Mouse (Mus musculus) embryonic facial prominence, embryonic 15.5 days (tissue): ENCODE results near the gene Neu4. TPM values are rescaled to one million over a fixed set of nuclear protein-coding genes. Genes with fewer than 3 reads are reported as not detected.
"Not testable (repeated sequence)": the region's sequence is repeated elsewhere in the genome, so short reads cannot be mapped to it uniquely, and the experiment has no call there.

Source experiments
- ATAC-seq: fragments of 200-750 bp; cut with Nextera tagmentation; 2 replicates; pipeline ENCODE4 v1.8.0; 2017; ENCODE audit warnings: low read depth, moderate TSS enrichment; ENCODE audit not compliant: insufficient number of reproducible peaks, low FRiP score, low TSS enrichment
- H3K27ac ChIP-seq: fragments of 300-500 bp; sonication (generic); replicated peaks from 2 replicates; pipeline ENCODE4 v1.5.1; 2015; ENCODE audit warnings: mild to moderate bottlenecking, inconsistent platforms
- H3K27me3 ChIP-seq: fragments of 300-500 bp; sonication (generic); 2 replicates; pipeline ENCODE4 v1.6.1; 2015; ENCODE audit warnings: inconsistent platforms
- H3K36me3 ChIP-seq: fragments of 300-500 bp; sonication (generic); 2 replicates; pipeline ENCODE4 v1.6.1; 2015; ENCODE audit warnings: mild to moderate bottlenecking, inconsistent platforms
- H3K4me1 ChIP-seq: fragments of 300-500 bp; sonication (generic); 2 replicates; pipeline ENCODE4 v1.6.1; 2015; ENCODE audit warnings: inconsistent platforms
- H3K4me2 ChIP-seq: fragments of 300-500 bp; sonication (generic); replicated peaks from 2 replicates; pipeline ENCODE4 v1.6.1; 2015; ENCODE audit warnings: mild to moderate bottlenecking, inconsistent platforms
- H3K4me3 ChIP-seq: fragments of 300-500 bp; sonication (generic); replicated peaks from 2 replicates; pipeline ENCODE4 v1.5.1; 2015; ENCODE audit warnings: mild to moderate bottlenecking, inconsistent platforms
- H3K9ac ChIP-seq: fragments of 300-500 bp; sonication (generic); 2 replicates; pipeline ENCODE4 v1.6.1; 2015; ENCODE audit warnings: inconsistent platforms
- H3K9me3 ChIP-seq: fragments of 300-500 bp; sonication (generic); replicated peaks from 2 replicates; pipeline ENCODE4 v1.6.1; 2016; ENCODE audit warnings: inconsistent platforms
- WGBS: fragments of 180-500 bp; shearing (Covaris S2); methylation state at CpG from one replicate; pipeline ENCODE4 v1.1.7; 2015; 5-methylcytosine and 5-hydroxymethylcytosine counted together
- polyA plus RNA-seq: library from polyadenylated mRNA; unstranded; fragments of >200 nt; fragmentation: Nextera tagmentation; extraction: Ambion mirVana; gene quantifications from 2 replicates; pipeline ENCODE4 v1.2.1, GENCODE M21; 2015

Neu4 gene
- polyA plus RNA-seq, 1 experiment from 2014 or later, result not detected

GRCm38 (mm10) chr1:94008826-94009225, 11.4 kb upstream of the Neu4 start:
- H3K4me1 ChIP-seq, H3K36me3 ChIP-seq, H3K4me3 ChIP-seq, H3K9ac ChIP-seq, H3K27ac ChIP-seq, H3K27me3 ChIP-seq, ATAC-seq, H3K4me2 ChIP-seq, H3K9me3 ChIP-seq: not testable (repeated sequence)
- WGBS, result 45% methylated on average over 14 of the region's 19 CpGs

GRCm38 (mm10) chr1:94011643-94012042, 8.6 kb upstream of the Neu4 start:
- no peaks in the 10 kb centered on the region for H3K9me3 ChIP-seq
- H3K27me3 ChIP-seq, result no peaks in the 10 kb centered on the region
- ATAC-seq, result no peak
- no peaks in the 10 kb centered on the region for H3K4me1 ChIP-seq
- no peak overlapping the region for H3K4me3 ChIP-seq
- no peak overlapping the region for H3K27ac ChIP-seq
- 61% methylated on average over 3 of the region's 3 CpGs for WGBS
- H3K4me2 ChIP-seq, result no peak overlapping the region
- no peak overlapping the region for H3K9ac ChIP-seq
- no peaks in the 10 kb centered on the region for H3K36me3 ChIP-seq

GRCm38 (mm10) chr1:94027506-94028108, 7.4 kb downstream of the Neu4 start:
- no peaks in the 10 kb centered on the region for H3K27me3 ChIP-seq
- H3K9me3 ChIP-seq, result no peaks in the 10 kb centered on the region
- no peak overlapping the region for H3K27ac ChIP-seq
- no peak for ATAC-seq
- no peak overlapping the region for H3K9ac ChIP-seq
- H3K4me1 ChIP-seq, result no peaks in the 10 kb centered on the region
- H3K4me3 ChIP-seq, result no peak overlapping the region
- H3K4me2 ChIP-seq, result no peak overlapping the region
- WGBS, result 74% methylated on average over 12 of the region's 12 CpGs
- no peaks in the 10 kb centered on the region for H3K36me3 ChIP-seq

GRCm38 (mm10) chr1:94028741-94029140, 8.5 kb downstream of the Neu4 start:
- no peak overlapping the region for H3K4me3 ChIP-seq
- no peaks in the 10 kb centered on the region for H3K9me3 ChIP-seq
- no peak overlapping the region for H3K9ac ChIP-seq
- H3K27ac ChIP-seq, result no peak overlapping the region
- WGBS, result 90% methylated on average over 2 of the region's 2 CpGs
- H3K4me2 ChIP-seq, result no peak overlapping the region
- no peaks in the 10 kb centered on the region for H3K36me3 ChIP-seq
- no peaks in the 10 kb centered on the region for H3K27me3 ChIP-seq
- H3K4me1 ChIP-seq, result no peaks in the 10 kb centered on the region
- ATAC-seq, result no peak

- Histone ChIP-seq H3K27me3 (0 out of 2 replicates have a peak, but pooled peaks cover 3% of the 10 kb centered on the region), H3K9ac (no peak overlapping the region), H3K4me2 (no peak overlapping the region), H3K27ac (no peak overlapping the region), H3K4me1 (peaks cover 8% of the 10 kb centered on the region; the same call in 1 of the 2 replicates), H3K9me3 (no peaks in the 10 kb centered on the region), H3K4me3 (no peak overlapping the region), H3K36me3 (no peaks in the 10 kb centered on the region)
- 85% methylated on average over 2 of the region's 2 CpGs for WGBS
- no peak for ATAC-seq
Measured at GRCm38 (mm10) chr1:94033075-94033602, 12.9 kb downstream of the Neu4 start.

- Histone ChIP-seq H3K4me2 (peak overlapping the region; percentile 81), H3K27me3 (0 out of 2 replicates have a peak, but pooled peaks cover 3% of the 10 kb centered on the region), H3K27ac (peak overlapping the region; percentile 78), H3K36me3 (no peaks in the 10 kb centered on the region), H3K4me3 (peak overlapping the region; percentile 42), H3K4me1 (peaks cover 8% of the 10 kb centered on the region; the same call in 1 of the 2 replicates), H3K9me3 (no peaks in the 10 kb centered on the region), H3K9ac (peak overlapping the region; percentile 44; the same call in 1 of the 2 replicates)
- ATAC-seq, result peak; percentile 83
- 1% methylated on average over 25 of the region's 25 CpGs for WGBS
Measured at GRCm38 (mm10) chr1:94034984-94035743, 14.9 kb downstream of the Neu4 start.

GRCm38 (mm10) chr1:94040391-94040790, 20.1 kb downstream of the Neu4 start:
- Histone ChIP-seq H3K4me3 (no peak overlapping the region), H3K4me1 (no peaks in the 10 kb centered on the region; the same call in 1 of the 2 replicates), H3K36me3 (no peaks in the 10 kb centered on the region), H3K9me3 (no peaks in the 10 kb centered on the region), H3K9ac (no peak overlapping the region), H3K27me3 (0 out of 2 replicates have a peak, but pooled peaks cover 3% of the 10 kb centered on the region), H3K27ac (no peak overlapping the region), H3K4me2 (no peak overlapping the region)
- no peak for ATAC-seq
- WGBS, result 89% methylated on average over 2 of the region's 2 CpGs

GRCm38 (mm10) chr1:94045559-94045958, 25.3 kb downstream of the Neu4 start:
- Histone ChIP-seq H3K36me3 (no peaks in the 10 kb centered on the region), H3K27me3 (no peaks in the 10 kb centered on the region), H3K27ac (no peak overlapping the region), H3K9ac (no peak overlapping the region), H3K4me1 (no peaks in the 10 kb centered on the region), H3K9me3 (no peaks in the 10 kb centered on the region), H3K4me3 (no peak overlapping the region), H3K4me2 (no peak overlapping the region)
- WGBS, result 73% methylated on average over 3 of the region's 3 CpGs
- ATAC-seq, result no peak

- Histone ChIP-seq H3K27ac (no peak overlapping the region), H3K9ac (no peak overlapping the region), H3K9me3 (no peaks in the 10 kb centered on the region), H3K27me3 (no peaks in the 10 kb centered on the region), H3K4me2 (no peak overlapping the region), H3K4me1 (no peaks in the 10 kb centered on the region), H3K4me3 (no peak overlapping the region), H3K36me3 (no peaks in the 10 kb centered on the region)
- ATAC-seq, result no peak
- 79% methylated on average over 4 of the region's 4 CpGs for WGBS
Measured at GRCm38 (mm10) chr1:94046544-94046943, 26.3 kb downstream of the Neu4 start.

GRCm38 (mm10) chr1:94051104-94051503, 30.9 kb downstream of the Neu4 start:
- H3K4me3 ChIP-seq, result no peak overlapping the region
- no peak overlapping the region for H3K27ac ChIP-seq
- no peaks in the 10 kb centered on the region for H3K27me3 ChIP-seq
- ATAC-seq, result no peak
- no peaks in the 10 kb centered on the region for H3K36me3 ChIP-seq
- no peak overlapping the region for H3K9ac ChIP-seq
- WGBS, result 84% methylated on average over 5 of the region's 5 CpGs
- H3K4me2 ChIP-seq, result no peak overlapping the region
- no peaks in the 10 kb centered on the region for H3K9me3 ChIP-seq
- no peaks in the 10 kb centered on the region for H3K4me1 ChIP-seq

- no peak for ATAC-seq
- no peaks in the 10 kb centered on the region for H3K4me1 ChIP-seq
- no peaks in the 10 kb centered on the region for H3K9me3 ChIP-seq
- H3K9ac ChIP-seq, result no peak within 1 kb of the TSS
- no peaks in the 10 kb centered on the region for H3K36me3 ChIP-seq
- no peak within 1 kb of the TSS for H3K4me2 ChIP-seq
- H3K4me3 ChIP-seq, result no peak within 1 kb of the TSS
- 57% methylated on average over 6 of the region's 6 CpGs for WGBS
- no peaks in the 10 kb centered on the region for H3K27me3 ChIP-seq
- no peak within 1 kb of the TSS for H3K27ac ChIP-seq
Measured at GRCm38 (mm10) chr1:94052373-94052772, 32.1 kb downstream of the Neu4 start, which contains the start of gene Pdcd1. TSS of gene Pdcd1 (minus strand) at chr1:94052553.
